Mouse (Mus musculus): ENCODE measurements at regions not wholly inside any gene's neighbourhood (a gene's known extent, or its start where the extent isn't known, plus 50 kb on each side); places are given as distances from the start of the nearest gene placed in this dataset.

- ATAC-seq = no peak
Observed at GRCm38 (mm10) chr19:36178828-36179251, 58.9 kb upstream of the Ankrd1 start.

- no peak for ATAC-seq
Observed at GRCm38 (mm10) chr19:36180329-36180728, 60.4 kb upstream of the Ankrd1 start.

DNA sequence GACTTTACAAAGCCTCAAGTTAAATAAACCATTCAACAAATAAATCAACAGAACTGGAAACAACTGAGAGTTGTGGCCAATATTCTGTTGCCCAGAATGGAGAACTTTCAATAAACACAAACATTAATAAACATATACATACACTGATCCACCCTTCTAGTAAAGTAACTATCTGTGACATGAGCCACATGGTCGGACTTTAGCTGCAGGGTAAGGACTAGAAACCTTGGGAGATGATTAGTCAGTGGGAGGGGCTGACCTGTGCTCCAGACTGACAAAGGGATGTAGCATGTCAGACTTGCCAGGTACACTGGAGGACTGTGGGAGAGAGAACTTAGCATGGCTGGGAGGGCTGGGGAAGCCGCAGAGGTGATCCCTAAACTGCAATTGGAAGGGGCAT lies 61.6 kb upstream of the Ankrd1 start:
- ATAC-seq = no peak

GRCm38 (mm10) chr19:36183127-36183526 lies 63.2 kb upstream of the Ankrd1 start:
- ATAC-seq = peak; percentile 97

- no peak for ATAC-seq
Observed at GRCm38 (mm10) chr19:36189662-36190061, 69.8 kb upstream of the Ankrd1 start.

DNA sequence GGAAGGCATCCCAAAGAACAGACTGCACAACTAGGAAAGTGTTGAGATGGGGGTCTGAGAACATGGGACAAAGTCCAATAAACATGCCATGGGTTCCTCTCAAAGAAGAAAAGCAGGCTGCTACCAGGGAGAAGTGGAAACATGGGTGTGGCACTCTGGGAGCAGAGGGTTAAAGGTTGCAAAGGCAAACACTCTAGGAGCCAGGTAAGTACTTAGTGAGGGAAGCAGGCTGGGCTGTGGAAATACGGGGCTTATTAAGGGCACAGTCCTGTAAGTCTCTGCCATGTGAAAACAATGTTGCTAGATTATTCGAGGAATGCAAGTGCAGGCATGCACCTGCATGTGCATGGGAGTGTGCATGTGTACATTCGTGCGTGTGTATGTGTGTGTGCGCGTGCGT lies 71.7 kb upstream of the Ankrd1 start:
- ATAC-seq = no peak

DNA sequence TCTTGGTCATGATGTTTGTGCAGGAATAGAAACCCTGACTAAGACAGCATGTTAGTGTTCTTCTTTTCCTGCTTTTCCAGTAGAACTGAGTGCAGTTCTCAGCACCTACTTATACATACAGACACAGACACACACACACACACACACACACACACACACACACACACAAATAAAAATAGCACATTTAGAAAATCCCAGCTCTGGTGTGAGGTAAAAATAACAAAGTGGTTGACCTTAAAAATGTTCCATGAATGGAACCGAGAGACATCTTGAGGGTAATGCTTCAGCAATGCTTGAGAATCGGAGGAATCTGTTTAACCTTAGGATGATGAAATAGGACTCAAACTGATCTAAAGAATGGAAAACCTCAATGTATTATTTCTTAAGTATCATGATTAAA lies 84.4 kb upstream of the Ankrd1 start:
- ATAC-seq = no peak

DNA sequence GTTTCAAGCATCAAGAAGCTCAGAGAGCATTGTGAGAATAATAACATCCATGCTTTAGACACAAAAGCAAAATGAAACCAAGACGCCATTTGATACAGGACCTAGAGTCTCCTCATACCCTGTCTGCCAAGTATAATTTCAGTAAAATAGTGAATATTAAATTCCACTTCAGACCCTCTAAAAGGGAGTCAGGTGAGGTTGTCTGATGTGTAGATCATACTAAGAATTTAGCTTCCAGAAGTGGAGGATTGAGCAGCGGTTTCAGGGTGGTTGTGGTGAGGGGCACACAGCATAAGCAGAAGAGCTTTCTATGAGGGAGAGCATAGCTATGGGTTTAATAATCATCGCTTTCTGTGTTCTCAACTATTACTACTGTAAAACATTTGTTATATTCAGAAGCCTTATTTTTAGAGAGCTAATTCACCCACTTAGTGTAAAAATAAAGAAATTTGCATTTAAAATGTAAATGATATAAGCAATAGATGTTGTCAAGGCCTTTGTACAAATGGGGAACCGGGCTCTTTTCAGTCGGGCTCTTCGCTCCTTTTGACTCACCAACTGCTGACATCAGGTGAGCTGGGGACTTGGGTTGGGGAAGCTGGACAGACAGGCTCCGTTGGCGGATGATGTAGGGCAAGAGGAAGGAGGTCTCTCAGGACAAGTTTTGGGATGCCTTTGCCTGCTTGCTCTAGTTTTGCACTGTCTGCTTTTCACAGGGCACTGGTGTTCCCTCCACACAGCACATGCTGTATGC lies 85.2 kb upstream of the Ankrd1 start:
- ATAC-seq = no peak

- ATAC-seq = no peak
Observed at GRCm38 (mm10) chr19:36207735-36208288, 87.9 kb upstream of the Ankrd1 start.

DNA sequence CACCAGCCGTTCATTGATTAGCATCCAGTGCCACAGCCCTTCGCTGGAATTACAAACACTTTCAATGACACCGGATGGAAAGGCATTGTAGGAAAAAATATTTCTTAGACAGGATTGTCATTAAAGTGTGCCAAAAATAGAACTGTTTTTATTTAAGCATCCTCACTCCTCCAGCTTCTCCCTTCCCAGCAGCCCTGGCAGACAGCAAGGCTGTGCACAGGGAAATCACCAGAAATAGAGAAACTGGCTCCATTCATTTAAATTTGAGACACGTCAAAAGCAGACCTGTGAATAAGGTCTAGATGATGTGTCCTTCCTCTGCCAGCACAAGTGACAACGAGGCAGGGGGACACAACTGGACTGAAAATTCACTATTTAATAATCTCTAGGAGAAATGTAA lies 88.5 kb upstream of the Ankrd1 start:
- no peak for ATAC-seq

GRCm38 (mm10) chr19:36213461-36213860 lies 93.6 kb upstream of the Ankrd1 start:
- no peak for ATAC-seq

DNA sequence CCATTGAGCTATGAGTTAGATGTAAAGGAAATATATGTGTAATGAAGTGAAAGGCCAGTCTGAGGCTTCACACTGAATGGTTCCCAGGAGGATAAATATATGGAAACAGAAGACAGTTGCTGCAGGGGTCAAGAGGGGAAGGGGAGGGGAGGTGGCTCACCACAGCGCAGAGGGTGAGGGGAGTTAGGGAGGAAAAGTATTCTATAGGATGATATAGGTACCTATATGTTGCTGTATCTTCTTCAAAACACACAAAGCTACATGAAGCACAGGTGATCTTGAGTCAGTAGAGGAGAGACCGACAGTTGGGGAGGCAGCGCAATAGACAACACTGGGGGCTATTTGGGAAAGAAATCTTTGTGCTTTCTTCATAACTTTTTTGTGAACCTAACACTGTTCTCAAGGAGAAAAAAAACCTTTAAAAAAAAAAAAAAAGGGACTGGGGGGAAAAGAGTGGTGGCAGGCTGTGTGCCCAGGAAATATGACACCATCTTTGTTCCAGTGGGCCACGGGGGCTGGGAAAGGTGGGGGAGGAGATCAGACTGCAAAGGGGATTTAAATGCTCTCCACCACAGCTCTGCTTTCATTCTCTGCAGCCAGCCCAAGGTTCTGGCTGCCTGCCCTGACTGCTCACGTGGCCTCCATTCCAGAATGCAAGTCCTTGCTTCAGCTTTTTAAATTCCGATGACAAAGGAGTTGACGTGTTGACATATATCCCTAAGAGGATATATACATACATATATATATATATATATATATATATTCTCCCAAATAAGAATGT lies 94.5 kb upstream of the Ankrd1 start:
- ATAC-seq = no peak

DNA sequence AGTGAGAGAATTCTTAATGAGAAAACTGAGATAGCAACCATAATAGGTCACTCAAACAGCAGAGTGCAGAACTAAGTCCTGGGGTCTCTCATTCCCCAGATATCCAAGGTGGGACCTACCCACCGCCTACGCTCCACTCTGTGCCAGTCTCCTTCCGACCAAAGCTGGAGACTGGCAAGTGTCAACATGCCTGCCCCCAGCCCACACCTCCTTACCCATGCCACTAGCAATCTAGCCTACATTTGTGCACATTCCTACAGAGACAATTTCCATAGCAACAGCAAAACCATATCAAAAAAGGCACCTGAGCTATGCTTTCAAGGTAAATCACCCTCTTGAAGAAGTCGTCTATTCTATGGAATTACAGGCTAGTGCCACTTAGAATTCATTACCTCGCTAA lies 97.3 kb upstream of the Ankrd1 start:
- ATAC-seq = no peak

GRCm38 (mm10) chr19:36217605-36218004 lies 97.7 kb upstream of the Ankrd1 start:
- no peak for ATAC-seq

DNA sequence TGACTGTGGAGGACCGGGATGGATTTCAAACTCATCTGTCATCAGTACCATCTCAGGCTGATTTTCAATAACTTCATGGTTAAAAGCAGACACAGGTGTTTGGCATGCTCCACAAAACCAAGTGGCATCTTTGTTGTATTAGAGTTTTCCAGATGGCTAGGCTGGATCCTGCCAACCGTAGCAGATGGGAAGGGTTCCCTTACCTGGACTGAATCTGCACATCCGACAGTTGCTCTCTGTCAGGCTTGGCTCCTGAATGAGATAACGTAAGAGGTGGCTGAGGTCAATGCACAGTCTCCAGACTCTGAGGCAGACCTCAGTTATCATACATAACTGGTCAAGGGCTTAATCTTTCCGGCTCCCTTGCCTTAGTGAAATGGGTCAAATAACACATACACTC lies 99.0 kb upstream of the Ankrd1 start:
- ATAC-seq = no peak

- ATAC-seq = no peak
Observed at GRCm38 (mm10) chr19:36221104-36221503, 101.2 kb upstream of the Ankrd1 start.

GRCm38 (mm10) chr19:36221596-36221995 lies 101.7 kb upstream of the Ankrd1 start:
- peak; percentile 51 for ATAC-seq

DNA sequence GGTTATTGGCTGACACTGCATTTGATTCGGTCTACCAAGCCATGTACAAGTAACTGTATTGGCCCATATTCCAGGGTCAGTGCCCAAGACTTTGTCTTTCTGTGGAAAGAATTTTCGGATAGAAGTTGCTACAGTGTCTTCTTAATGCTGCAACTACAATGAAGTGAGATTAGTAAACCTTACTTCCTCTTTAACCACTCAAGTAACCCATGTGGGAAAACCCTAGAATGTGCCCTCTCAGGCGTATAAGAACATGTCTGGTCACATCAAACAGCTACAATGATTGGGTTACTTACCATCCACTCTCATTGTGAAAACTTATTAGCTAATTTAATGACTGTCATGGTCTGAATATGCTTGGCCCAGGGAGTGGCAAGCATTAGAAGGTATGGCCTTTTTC lies 102.3 kb upstream of the Ankrd1 start:
- no peak for ATAC-seq

- ATAC-seq = peak; percentile 62
Observed at GRCm38 (mm10) chr19:36224518-36224917, 104.6 kb upstream of the Ankrd1 start.

DNA sequence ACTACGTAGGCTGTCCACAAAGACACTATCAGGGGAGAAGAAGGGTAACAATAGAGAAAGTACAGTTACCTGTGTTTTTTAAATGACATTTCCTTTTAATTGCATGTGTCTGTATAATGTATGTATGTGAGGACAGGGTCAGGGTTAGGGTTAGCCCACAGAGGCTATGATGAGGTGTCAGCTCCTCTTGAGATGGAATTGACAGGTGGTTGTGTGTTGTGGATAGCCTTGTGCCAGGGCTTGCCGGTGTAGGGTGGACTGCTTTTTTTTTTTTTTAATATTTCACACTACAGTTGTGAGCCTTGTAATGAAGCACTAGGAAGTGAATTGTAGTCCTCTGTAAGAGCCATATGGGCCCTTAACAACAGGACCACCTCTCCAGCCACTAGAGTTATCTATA lies 105.7 kb upstream of the Ankrd1 start:
- ATAC-seq = no peak

DNA sequence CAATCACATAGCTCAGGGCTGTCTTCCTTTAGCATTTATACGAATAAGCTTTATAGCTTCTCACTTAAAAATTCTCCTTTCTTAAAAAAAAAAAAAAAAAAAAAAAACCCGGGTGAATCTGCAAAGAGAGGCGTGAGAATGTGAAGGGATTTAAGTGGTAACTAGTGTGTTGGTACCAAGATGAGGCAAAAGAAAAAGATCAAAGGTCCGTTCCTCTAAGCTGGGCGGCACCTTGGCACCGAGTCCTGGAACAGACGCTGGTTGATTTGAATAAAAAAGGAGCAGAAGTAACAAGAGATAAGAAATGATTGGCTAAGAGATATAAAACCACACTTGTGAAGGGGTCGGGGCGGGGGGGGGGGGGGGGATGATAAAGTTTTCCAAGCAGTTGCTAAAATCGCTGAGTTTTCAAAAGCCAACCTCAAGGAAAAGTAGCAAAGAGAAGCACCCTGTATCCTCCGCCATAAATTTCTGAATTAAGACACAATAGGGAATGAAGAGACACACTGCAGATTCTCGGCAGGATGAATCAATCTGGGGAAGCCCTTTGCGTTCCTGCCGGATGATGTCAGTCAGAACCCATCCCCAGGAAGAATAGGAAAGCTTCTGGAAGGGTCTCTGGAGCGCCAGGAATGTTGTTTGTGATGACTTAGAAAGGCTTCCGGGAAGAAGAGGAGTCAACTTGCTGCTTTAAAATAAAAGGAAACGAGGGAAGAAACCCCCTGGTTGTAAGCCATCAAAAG lies 107.7 kb upstream of the Ankrd1 start:
- no peak for ATAC-seq

DNA sequence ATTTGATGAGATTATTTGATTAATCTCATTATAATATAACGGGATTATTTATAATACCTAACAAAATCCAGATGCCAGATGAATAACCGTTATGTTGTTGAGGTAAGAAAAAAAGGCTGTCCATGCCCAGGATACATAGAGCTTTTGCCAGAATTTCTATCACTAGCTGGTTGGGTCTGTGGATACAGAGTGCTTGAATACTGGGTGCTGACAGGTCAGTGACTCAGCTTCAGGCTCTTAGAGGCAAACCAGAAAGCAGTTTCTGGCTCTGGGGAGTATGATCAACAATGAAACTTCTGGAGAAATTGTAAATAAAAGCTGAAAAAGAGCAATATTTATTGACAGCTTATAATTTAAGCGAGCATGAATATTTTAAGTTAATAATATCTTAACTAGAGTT lies 109.4 kb upstream of the Ankrd1 start:
- no peak for ATAC-seq

- no peak for ATAC-seq
Observed at GRCm38 (mm10) chr19:36229941-36230340, 110.0 kb upstream of the Ankrd1 start.
